Mouse (Mus musculus) kidney, adult 11 months (tissue): ENCODE measurements at regions not wholly inside any gene's neighbourhood (a gene's known extent, or its start where the extent isn't known, plus 50 kb on each side); places are given as distances from the start of the nearest gene placed in this dataset.

Experiments used
- DNase-seq: peaks from one replicate; pipeline ENCODE4 v3.0.0; 2022

GRCm38 (mm10) chr1:103986867-103987266 is 781.5 kb upstream of the Cdh20 start:
- DNase-seq: no peak

- DNase-seq: peak; percentile 3
Observed at GRCm38 (mm10) chr1:104002906-104003305, 765.4 kb upstream of the Cdh20 start.

DNA sequence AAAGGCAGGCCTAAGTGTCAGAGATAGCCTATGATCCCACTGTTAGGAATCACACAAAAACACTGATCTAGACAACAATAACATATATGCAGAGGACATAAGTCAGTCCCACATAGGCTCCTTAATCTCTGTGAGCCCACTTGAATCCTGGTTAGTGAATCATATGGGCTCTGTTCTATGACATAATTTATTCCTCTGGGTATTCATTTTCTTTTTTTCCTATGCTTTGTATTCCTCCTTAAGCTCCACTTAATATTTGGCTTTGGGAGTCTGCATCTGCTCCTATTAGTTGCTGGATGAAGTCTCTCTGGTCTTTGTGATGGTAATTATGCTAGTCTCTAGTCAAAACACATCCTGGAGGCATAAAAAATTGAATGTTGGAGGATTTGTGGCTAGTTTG is 738.7 kb upstream of the Cdh20 start:
- no peak for DNase-seq

- DNase-seq: no peak
Observed at GRCm38 (mm10) chr1:104048440-104048839, 719.9 kb upstream of the Cdh20 start.

DNA sequence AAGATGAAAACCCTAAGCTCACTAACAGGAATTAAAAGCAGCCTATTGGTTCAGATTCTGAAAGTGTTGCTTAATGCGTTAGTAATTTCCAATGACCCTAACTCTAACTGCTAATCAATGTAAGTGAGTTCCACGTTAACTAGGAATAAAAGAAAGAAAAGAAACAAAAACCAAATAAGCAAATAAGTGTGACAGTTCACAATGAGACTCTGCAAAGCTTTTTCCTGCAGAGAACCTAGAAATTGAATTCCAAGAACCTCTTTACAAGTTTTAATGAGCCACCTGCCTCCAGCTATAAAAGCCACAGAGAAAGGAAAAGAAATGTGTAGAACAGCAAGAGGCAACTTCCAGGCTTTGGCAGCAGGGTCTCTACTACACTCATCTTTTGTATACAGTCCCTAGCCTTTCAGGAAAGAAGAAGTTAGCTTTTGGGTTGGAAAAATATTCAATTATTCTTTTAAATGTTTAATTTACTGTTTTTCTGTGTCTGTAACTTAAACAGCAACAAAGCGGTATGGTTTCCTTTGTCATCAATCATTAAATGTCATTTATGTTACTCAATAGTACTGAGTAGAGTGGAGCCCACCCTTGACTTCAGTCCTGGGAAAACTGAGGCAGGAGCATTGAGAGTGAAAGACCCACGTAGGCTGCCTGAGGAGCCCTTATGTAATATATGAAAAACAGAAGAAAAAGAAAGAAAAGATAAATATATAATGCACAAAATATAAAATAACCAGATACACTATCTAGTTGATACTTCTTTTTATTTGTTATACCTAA is 719.0 kb upstream of the Cdh20 start:
- no peak for DNase-seq
